Mouse (Mus musculus) urinary bladder, adult 2 months (tissue): ENCODE data around the gene Igfals. TPM values are rescaled to one million over a fixed set of nuclear protein-coding genes. Genes with fewer than 3 reads are reported as not detected.
A peak's percentile ranks its signal among the peaks of the same experiment; 100 is the strongest.

Experiments
- DNase-seq: peaks from one replicate; pipeline ENCODE4 v3.0.0; 2022; ENCODE audit warnings: low spot score
- polyA plus RNA-seq: library from polyadenylated mRNA; depleted of rRNA; stranded (reverse); fragments of >200 nt; gene quantifications from 2 replicates; pipeline ENCODE4 v1.2.3, GENCODE M21; 2012

The Igfals gene
- polyA plus RNA-seq, 1 experiment: 1.7 TPM

DNA sequence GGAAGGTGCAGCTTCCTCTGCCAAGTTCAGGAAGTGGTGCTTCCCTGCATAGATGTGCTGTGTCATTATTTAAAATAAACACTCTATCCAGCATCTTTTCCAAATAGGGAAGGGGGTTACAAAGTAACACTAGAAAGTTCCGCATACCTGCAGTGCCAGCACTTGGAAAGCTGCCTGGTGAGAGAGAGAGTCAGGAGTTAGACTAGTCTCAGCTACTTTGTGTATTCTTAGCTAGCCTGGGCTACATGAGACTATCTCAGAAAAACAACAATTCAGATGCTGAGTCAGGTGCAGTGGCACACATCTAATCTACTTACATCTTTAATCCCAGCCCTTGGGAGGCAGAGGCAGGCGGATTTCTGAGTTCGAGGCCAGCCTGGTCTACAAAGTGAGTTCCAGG is 4.0 kb upstream of the Igfals start:
- no peak for DNase-seq

DNA sequence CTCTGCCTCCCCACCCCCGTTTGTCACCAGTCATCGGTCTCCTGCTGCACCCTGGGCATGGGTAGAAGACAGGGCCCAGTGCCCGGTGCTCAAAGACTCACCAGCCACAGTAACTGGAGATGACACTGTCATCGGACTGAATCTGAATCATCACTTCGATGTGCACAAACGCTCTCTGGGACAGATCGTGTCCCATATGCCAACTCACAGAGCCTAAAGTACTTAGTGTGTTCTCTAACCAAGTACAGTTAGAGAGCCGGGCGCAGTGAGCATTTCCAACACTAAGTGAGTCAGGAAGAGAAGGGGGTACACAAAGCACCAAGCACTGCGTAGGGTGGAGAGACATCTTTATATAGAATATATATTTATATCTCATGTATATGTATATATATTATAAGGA is 2.1 kb downstream of the Igfals start:
- no peak for DNase-seq

DNA sequence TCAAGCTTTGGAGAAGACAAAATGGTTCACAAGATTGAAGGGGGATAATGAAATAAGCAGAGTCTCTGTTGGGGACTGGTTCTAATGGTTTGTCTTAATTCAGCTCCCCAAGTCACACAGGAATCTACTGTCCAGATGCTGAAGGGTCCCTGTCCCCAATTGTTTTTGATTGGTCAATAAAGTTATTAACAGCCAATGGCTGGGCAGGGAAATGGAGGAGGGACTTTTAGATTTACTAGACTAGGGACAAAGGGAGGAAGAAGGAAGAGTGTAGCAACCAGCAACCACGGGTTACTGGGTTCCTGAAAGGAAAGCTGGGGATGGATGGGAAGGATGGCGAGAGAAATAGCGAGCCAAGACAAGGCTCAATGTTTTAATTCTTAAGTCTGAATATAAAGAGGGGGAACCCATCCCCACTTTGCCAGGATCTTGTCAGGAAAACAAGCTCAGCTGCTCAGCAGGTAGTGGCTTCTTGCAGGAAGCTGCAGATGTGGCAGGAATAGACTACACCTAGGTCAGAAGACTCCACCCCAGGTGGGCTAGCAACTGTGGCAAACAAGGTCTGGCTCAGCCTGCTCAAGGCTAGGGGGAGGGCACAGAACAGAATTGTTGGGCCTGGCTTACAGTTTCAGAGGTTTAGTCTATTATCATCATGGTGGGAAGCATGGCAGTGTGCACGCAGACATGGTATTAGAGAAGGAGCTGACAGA is 8.1 kb downstream of the Igfals start:
- no peak for DNase-seq

GRCm38 (mm10) chr17:24874405-24874745 is 8.6 kb downstream of the Igfals start:
- DNase-seq: no peak

DNA sequence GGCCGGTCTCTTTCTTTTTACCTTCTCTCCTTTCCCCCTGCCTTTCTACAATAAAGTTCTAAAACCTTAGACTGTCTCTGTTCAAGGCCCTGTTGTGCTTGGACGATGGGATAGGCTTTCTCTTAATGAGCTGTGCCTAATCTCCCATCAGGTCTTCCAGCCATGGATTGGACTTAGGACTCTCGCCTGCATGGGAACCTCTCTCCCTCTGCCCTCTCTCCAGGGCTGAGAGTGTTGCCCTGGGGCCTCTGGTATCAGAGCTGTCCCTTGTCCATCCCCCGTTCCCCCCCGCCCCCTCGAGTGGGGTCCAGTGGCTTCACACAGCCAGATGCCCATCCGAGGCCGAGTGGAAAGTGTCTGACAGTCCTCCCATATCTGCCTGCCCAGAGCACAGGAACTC is 9.2 kb downstream of the Igfals start:
- DNase-seq: no peak

- DNase-seq: no peak
Observed at GRCm38 (mm10) chr17:24877336-24878116, 11.7 kb downstream of the Igfals start.

GRCm38 (mm10) chr17:24878117-24878397 is 12.3 kb downstream of the Igfals start:
- DNase-seq: no peak

GRCm38 (mm10) chr17:24878531-24878930 is 12.7 kb downstream of the Igfals start:
- DNase-seq: no peak

GRCm38 (mm10) chr17:24881738-24882440 is 16.1 kb downstream of the Igfals start:
- DNase-seq: no peak

DNA sequence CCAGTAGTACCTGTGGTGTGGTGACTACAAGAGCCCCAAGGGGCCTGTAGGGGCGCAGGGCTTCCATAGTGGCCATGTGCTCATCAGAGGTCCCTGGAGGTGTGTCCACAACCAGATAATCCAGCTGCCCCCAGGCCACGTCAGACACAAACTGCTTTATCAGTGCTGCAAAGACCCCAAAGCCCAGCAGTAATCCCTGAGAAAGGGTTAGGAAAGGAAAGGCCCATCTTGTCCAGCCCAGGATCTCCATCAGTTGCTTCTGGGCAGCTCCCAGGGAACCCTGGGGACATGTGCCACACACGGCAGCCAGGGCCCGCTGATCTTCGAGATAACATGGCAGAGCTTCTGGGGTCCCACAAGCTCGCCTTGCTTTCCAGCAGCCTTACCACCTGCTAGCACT is 18.6 kb downstream of the Igfals start:
- DNase-seq: no peak

GRCm38 (mm10) chr17:24885356-24886133 is 19.7 kb downstream of the Igfals start:
- DNase-seq: no peak

GRCm38 (mm10) chr17:24886134-24886931 is 20.5 kb downstream of the Igfals start, which contains the start of the genes Nubp2 and Spsb3:
Gene Nubp2, minus strand, starts transcription at chr17:24886349.
Gene Spsb3, plus strand, starts transcription at chr17:24886643.
- DNase-seq: peak; percentile 91

- DNase-seq: no peak
Observed at GRCm38 (mm10) chr17:24886932-24887271, 21.1 kb downstream of the Igfals start.

DNA sequence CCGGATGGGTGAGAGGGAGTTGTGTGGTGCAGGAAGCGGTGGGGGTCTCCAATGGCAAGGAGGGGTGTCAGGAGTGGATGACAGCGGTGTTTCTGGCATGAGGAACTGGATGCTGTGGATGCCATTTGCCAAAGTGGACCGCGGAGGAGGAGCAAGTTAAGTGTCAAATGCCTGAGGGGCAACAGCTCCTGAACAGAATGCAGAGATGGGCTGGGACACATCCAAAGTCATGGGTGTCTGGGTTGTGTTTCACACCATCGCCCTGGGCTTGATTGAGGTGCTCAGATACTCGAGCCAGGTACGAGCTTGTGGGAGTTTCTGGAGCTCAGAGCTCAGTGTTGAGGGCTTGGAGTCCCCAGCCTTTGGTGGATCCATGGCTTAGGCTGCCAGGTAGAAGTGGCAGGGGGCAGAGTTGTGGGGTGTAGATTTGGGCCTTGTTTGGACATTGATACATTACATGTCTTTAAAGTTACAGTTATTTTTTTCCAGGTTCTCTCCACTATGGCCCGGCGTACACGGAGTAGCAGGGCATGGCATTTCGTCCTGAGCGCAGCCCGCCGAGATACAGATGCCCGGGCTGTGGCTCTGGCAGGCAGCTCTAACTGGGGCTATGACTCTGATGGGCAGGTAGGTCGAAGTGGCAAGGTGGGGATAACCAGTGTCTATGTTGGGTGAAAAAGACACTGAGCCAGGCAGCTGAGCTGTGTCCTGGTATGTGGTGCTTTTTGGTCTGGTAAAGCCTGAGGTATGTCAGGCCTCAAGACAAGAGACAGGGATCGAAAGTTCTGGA is 21.7 kb downstream of the Igfals start:
- DNase-seq: no peak

- DNase-seq: no peak
Observed at GRCm38 (mm10) chr17:24888862-24889261, 23.1 kb downstream of the Igfals start.

DNA sequence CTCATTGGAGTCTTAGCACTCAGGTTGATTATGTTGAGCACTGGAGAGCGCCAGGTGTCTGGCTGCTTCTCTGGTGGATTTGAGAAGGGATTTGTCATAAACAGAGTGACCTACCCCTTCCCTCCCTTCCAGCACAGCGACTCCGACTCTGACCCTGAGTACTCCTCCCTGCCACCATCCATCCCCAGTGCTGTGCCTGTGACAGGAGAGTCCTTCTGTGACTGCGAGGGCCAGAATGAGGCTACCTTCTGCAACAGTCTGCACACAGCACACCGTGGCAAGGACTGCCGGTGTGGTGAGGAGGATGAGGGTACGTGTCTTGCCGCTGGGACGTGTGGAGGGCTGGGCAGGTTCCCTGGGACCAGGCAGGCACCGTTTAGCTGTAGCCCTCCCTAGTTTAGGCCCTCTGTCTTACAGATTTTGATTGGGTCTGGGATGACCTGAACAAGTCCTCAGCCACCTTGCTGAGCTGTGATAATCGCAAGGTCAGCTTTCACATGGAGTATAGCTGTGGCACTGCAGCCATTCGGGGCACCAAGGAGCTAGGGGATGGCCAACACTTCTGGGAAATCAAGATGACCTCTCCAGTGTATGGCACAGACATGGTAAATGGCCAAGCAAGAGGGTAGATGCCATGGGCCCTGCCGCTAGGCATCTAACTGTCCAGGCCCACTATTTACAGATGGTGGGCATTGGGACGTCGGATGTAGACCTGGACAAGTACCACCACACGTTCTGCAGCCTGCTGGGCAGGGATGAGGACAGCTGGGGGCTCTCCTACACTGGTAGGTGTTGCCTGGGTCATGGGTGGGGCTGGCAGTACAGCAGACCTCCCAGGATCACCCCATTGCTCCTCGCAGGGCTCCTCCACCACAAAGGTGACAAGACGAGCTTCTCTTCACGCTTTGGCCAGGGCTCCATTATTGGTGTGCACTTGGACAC is 24.6 kb downstream of the Igfals start:
- DNase-seq: no peak

DNA sequence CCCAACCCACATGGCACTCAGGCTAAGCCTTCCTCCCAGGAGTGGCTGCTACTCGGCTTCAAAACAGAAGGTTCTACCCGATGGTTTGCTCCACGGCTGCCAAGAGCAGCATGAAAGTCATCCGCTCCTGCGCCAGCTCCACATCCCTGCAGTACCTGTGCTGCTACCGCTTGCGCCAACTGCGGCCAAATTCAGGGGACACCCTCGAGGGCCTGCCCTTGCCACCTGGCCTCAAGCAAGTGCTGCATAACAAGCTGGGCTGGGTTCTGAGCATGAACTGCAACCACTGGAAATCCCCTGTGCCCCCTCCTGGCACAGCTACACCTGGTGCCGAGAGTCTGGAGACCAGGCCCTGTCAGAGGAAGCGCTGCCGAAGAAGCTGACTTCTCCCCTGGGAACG is 25.5 kb downstream of the Igfals start:
- DNase-seq: no peak

DNA sequence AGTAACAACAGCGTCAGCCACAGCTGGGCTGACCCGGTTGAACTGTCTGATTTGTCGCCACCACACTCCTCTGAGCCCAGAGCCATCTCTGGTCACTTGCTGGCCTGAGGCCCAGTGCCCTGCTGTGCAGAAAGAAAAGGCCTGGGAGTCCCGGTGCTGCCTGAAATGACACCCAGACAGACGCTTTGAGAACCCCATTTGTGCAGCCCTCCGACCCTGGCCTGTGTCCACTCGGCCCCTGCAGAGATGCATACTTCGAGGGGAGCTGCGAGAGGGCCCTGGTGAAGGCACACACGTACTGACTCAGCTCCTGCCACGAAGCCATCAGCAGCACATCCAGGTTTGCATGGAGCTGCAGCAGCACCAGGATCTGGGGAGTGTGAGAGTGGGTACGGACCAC is 27.0 kb downstream of the Igfals start:
- no peak for DNase-seq

DNA sequence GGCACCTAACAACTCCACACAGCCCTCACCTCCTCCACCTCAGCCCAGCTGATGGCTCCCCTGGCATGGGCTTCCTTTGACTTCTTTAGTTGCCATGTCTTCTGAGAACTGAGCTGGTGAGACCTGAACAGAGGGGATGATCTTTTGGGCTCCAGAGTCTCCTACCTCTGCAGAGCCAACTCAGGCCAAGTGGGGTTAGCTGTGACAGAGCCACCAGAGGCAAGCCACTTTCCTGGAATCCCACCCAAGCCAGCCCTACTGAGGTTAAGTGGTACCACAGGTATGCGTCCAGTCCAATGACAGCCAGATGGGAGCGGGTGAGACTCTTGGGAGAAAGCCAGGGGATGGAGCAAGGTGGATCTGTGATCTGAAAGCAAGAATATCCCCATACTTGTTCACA is 27.5 kb downstream of the Igfals start:
- DNase-seq: no peak
